In the genomic region with DNA sequence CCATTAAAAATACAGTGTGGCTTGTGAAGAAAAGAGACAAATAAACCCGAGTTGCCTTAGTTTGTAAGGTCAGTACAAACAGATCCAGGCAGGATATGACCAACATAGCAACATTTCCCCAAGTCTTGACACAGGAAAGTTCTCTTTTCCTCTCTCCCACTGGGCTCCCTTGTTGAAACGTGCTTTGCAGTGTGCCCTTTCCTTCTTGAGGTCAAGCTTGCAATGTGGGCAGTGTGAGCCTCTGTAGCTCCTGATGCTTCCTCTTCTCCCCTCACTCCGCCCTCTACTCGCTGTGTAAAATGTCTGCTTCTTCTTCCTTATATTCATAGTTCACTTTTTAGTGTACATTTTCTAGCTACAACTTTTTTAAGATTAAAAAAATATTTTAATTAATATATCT, we compare ENCODE assay signal across 10 mouse cellular contexts. TPM values are rescaled to one million over a fixed set of nuclear protein-coding genes. Genes with fewer than 3 reads are reported as not detected.
DNase-seq lines count a peak whose midpoint lies in the region; ATAC-seq and TF ChIP-seq lines count a peak whose summit lies in the region.
"Had no signal": no experiment of that assay in that cellular context is flagged by ENCODE, and none has a peak within 500 bp of the region (broad histone marks: within the 10 kb centered on the region; RNA-seq: fewer than 3 reads in every experiment).

No protein-coding gene starts in this region.

- no peak overlapping the region for H3K4me2 ChIP-seq in forebrain, embryonic 12.5 days

- no peak for TF ChIP-seq EP300 in MEL (IDR thresholded peaks at IDR 0.05; ENCODE audit: low read depth in 1 of 2, low read length in 2 of 2)

- H3K4me1 ChIP-seq in MEL (ENCODE audit: control insufficient read depth in 1 of 2, insufficient read depth in 2 of 2, low read length in 2 of 2) = no peaks in the 10 kb centered on the region; a peak in 1 of 4 replicates
- H3K4me1 ChIP-seq in forebrain, embryonic 12.5 days = no peaks in the 10 kb centered on the region
- no peaks in the 10 kb centered on the region for H3K4me1 ChIP-seq in cerebellum, adult 2 months (ENCODE audit: control insufficient read depth, insufficient read depth, low read length)

- no peak for TF ChIP-seq CTCF in MEL (IDR thresholded peaks at IDR 0.05 in 2 of 3, conservative IDR thresholded peaks at IDR 0.05 in 1 of 3; ENCODE audit: control insufficient read depth in 1 of 3, insufficient read depth in 1 of 3, low read depth in 2 of 3, low read length in 3 of 3, poor library complexity in 1 of 3, severe bottlenecking in 1 of 3)
- no peak for TF ChIP-seq CTCF in cerebellum, adult 2 months (IDR thresholded peaks at IDR 0.05; ENCODE audit: borderline replicate concordance, insufficient read depth, low read depth, low read length)

- H3K36me3 ChIP-seq in MEL (ENCODE audit: control insufficient read depth in 1 of 2, insufficient read depth in 2 of 2, low read length in 2 of 2) = no peaks in the 10 kb centered on the region
- H3K36me3 ChIP-seq in forebrain, embryonic 12.5 days (replicated peaks) = no peaks in the 10 kb centered on the region

- no peak for TF ChIP-seq POLR2A in MEL (IDR thresholded peaks at IDR 0.05; ENCODE audit: control insufficient read depth in 1 of 2, insufficient read depth in 1 of 2, low read depth in 1 of 2, low read length in 2 of 2, poor library complexity in 1 of 2)
- no peak for TF ChIP-seq POLR2A in cerebellum, adult 2 months (IDR thresholded peaks at IDR 0.05; ENCODE audit: borderline replicate concordance, insufficient read depth, low read length)

- no peak overlapping the region for H3K9ac ChIP-seq in MEL (ENCODE audit: control insufficient read depth, low read depth, low read length, poor library complexity, severe bottlenecking)
- H3K9ac ChIP-seq in forebrain, embryonic 12.5 days = no peak overlapping the region

- H3K27ac ChIP-seq in MEL (ENCODE audit: control insufficient read depth, low read depth, low read length) = no peak overlapping the region
- H3K27ac ChIP-seq in forebrain, embryonic 12.5 days = no peak overlapping the region
- H3K27ac ChIP-seq in cerebellum, adult 2 months (ENCODE audit: insufficient read depth, low read length) = no peak overlapping the region

- H3K79me2 ChIP-seq in MEL (ENCODE audit: control insufficient read depth, insufficient read depth, low read length, poor library complexity) = no peaks in the 10 kb centered on the region

- DNase-seq in adrenal gland, adult 8-10 months = peak; percentile 5
- DNase-seq in adrenal gland, postnatal 4 days (ENCODE audit: low spot score in 2 of 2) = no peak
- peak; percentile 35 for DNase-seq in MEL (ENCODE audit: low read depth, low spot score)
- peak; percentile 5 for DNase-seq in heart, postnatal 4 days
- peak; percentile 13 for DNase-seq in lung, postnatal 10 days
- no peak for DNase-seq in cerebellum, adult 2 months
- DNase-seq in c-Kit-positive CD71-positive TER-119-positive erythroid progenitor cells, embryonic 14.5 days (ENCODE audit: low spot score) = no peak
- DNase-seq: midbrain, embryonic 14.5 days had no signal

- ATAC-seq in forebrain, embryonic 12.5 days (ENCODE audit: low FRiP score) = no peak

- H3K9me3 ChIP-seq in MEL (replicated peaks; ENCODE audit: insufficient read depth, low read length) = no peaks in the 10 kb centered on the region
- no peaks in the 10 kb centered on the region for H3K9me3 ChIP-seq in forebrain, embryonic 12.5 days

- no peaks in the 10 kb centered on the region for H3K27me3 ChIP-seq in MEL (ENCODE audit: control insufficient read depth in 1 of 2, insufficient read depth in 2 of 2, low read length in 2 of 2)
- H3K27me3 ChIP-seq in forebrain, embryonic 12.5 days = no peaks in the 10 kb centered on the region
- H3K27me3 ChIP-seq in cerebellum, adult 2 months (ENCODE audit: control insufficient read depth, insufficient read depth, low read length) = no peaks in the 10 kb centered on the region

- WGBS in forebrain, embryonic 12.5 days = 71% methylated on average over 4 of the region's 4 CpGs
- 64% methylated on average over 4 of the region's 4 CpGs for WGBS in cerebellum, adult 2 months

- TF ChIP-seq RAD21 in MEL (IDR thresholded peaks at IDR 0.05; ENCODE audit: low read depth, low read length) = no peak

- H3K4me3 ChIP-seq in MEL (ENCODE audit: control insufficient read depth in 1 of 2, insufficient read depth in 1 of 2, low read depth in 2 of 2, low read length in 2 of 2) = no peak overlapping the region
- H3K4me3 ChIP-seq in forebrain, embryonic 12.5 days (replicated peaks) = no peak overlapping the region
- no peak overlapping the region for H3K4me3 ChIP-seq in cerebellum, adult 2 months (replicated peaks; ENCODE audit: insufficient read depth, low read depth, low read length)
- H3K4me3 ChIP-seq: erythroblast, embryonic 14.5 days had no signal

TF ChIP-seq in MEL, 35 proteins besides CTCF, POLR2A, EP300 and RAD21:
- TF ChIP-seq NRF1 (IDR thresholded peaks at IDR 0.05; ENCODE audit: insufficient read depth, low read depth, low read length, poor library complexity, severe bottlenecking) = no peak
- TF ChIP-seq SMC3 (IDR thresholded peaks at IDR 0.05; ENCODE audit: low read depth, low read length) = no peak
- TF ChIP-seq USF1 (IDR thresholded peaks at IDR 0.05; ENCODE audit: low read depth, low read length) = no peak
- no peak for TF ChIP-seq MXI1 (IDR thresholded peaks at IDR 0.05; ENCODE audit: low read depth, low read length)
- TF ChIP-seq CHD1 (IDR thresholded peaks at IDR 0.05; ENCODE audit: low read depth, low read length) = no peak
- no peak for TF ChIP-seq NELFE (IDR thresholded peaks at IDR 0.05; ENCODE audit: low read depth, low read length)
- TF ChIP-seq RCOR1 (IDR thresholded peaks at IDR 0.05; ENCODE audit: low read depth, low read length) = no peak
- TF ChIP-seq MAFK (IDR thresholded peaks at IDR 0.05; ENCODE audit: borderline replicate concordance, low read depth, low read length) = no peak
- TF ChIP-seq ZMIZ1 (IDR thresholded peaks at IDR 0.05; ENCODE audit: low read depth, low read length) = no peak
- no peak for TF ChIP-seq JUND (IDR thresholded peaks at IDR 0.05; ENCODE audit: low read depth, low read length)
- TF ChIP-seq HCFC1 (IDR thresholded peaks at IDR 0.05; ENCODE audit: low read depth, low read length) = no peak
- no peak for TF ChIP-seq TAL1 (IDR thresholded peaks at IDR 0.05; ENCODE audit: low read length)
- no peak for TF ChIP-seq ZC3H11A (IDR thresholded peaks at IDR 0.05; ENCODE audit: low read depth, low read length)
- no peak for TF ChIP-seq KAT2A (conservative IDR thresholded peaks at IDR 0.05; ENCODE audit: low read depth, low read length)
- no peak for TF ChIP-seq MEF2A (IDR thresholded peaks at IDR 0.05; ENCODE audit: extremely low read depth, insufficient replicate concordance, low read depth, low read length, poor library complexity, severe bottlenecking)
- no peak for TF ChIP-seq MAZ (IDR thresholded peaks at IDR 0.05; ENCODE audit: low read depth, low read length)
- TF ChIP-seq GABPA (IDR thresholded peaks at IDR 0.05; ENCODE audit: low read depth, low read length) = no peak
- TF ChIP-seq ZKSCAN1 (IDR thresholded peaks at IDR 0.05; ENCODE audit: low read depth, low read length) = no peak
TF ChIP-seq in MEL: peak in this region for 0.

RNA-seq across cellular contexts. Expression of a gene that starts 5.1 kb away (rescaled TPM):
- under 1 TPM; 0.31 to 0.92 (median 0.38) TPM for total RNA-seq in adrenal gland, adult 8-10 months (2022)
- under 1 TPM; 0.54 to 0.76 TPM for total RNA-seq in adrenal gland, postnatal 4 days (2021)
- total RNA-seq in MEL (2012; rRNA removed) = 0.08 and 0.36 TPM in 2 replicates
- under 1 TPM in 1 of 2 experiments, not detected in 1; 0.07 TPM for polyA plus RNA-seq in MEL (2012; ENCODE audit: insufficient read depth in 1 of 2, insufficient read length in 2 of 2, low read depth in 1 of 2, low replicate concordance in 2 of 2, missing spikeins in 1 of 2)
- under 1 TPM; 0.26 to 0.27 TPM for total RNA-seq in heart, postnatal 4 days (2021)
- not detected in 2 replicates for polyA plus RNA-seq in forebrain, embryonic 12.5 days (2016; fragmentation: Nextera tagmentation; extraction: Ambion mirVana)
- not detected in 2 replicates for polyA plus RNA-seq in cerebellum, adult 2 months (2012; rRNA removed)
- polyA plus RNA-seq: erythroblast, embryonic 14.5 days had no signal

Comparison
In these comparisons a context has a peak if more than half of its experiments do, and no peak if none do; other contexts are left out.
1. DNase-seq: peak in adrenal gland, adult 8-10 months (single experiment), MEL (single experiment), heart, postnatal 4 days (single experiment) and lung, postnatal 10 days (single experiment); none in adrenal gland, postnatal 4 days (0 of 2), cerebellum, adult 2 months (0 of 2) and c-Kit-positive CD71-positive TER-119-positive erythroid progenitor cells, embryonic 14.5 days (single experiment).